Mouse (Mus musculus): ENCODE data around the gene Zfp385a.

The Zfp385a gene

GRCm38 (mm10) chr15:103376837-103377269 lies 37.0 kb upstream of the Zfp385a start:
- no peak for TF ChIP-seq NANOG (IDR thresholded peaks at IDR 0.05; ENCODE audit: borderline replicate concordance, low read length)
- TF ChIP-seq CTCF (conservative IDR thresholded peaks at IDR 0.05; ENCODE audit: low read length): no peak
- TF ChIP-seq POU5F1 (IDR thresholded peaks at IDR 0.05; ENCODE audit: borderline replicate concordance, low read length): no peak
- peaks cover 15% of the 10 kb centered on the region for H3K4me1 ChIP-seq (replicated peaks; ENCODE audit: low read depth, low read length)

GRCm38 (mm10) chr15:103375112-103375800 lies 35.4 kb upstream of the Zfp385a start:
- peaks cover 25% of the 10 kb centered on the region for H3K27me3 ChIP-seq (ENCODE audit: insufficient read depth, low read length)
- peaks cover 30% of the 10 kb centered on the region for H3K4me1 ChIP-seq (replicated peaks; ENCODE audit: low read depth, low read length)
- H3K9me3 ChIP-seq (ENCODE audit: low read length): no peaks in the 10 kb centered on the region
- no peak for TF ChIP-seq NANOG (IDR thresholded peaks at IDR 0.05; ENCODE audit: borderline replicate concordance, low read length)
- no peaks in the 10 kb centered on the region for H3K36me3 ChIP-seq (ENCODE audit: insufficient read depth, low read length)
- no peak overlapping the region for H3K4me3 ChIP-seq (replicated peaks; ENCODE audit: low read length)

More at GRCm38 (mm10) chr15:103376837-103377269, 37.0 kb upstream of the Zfp385a start:
- Histone ChIP-seq H3K9me3 (ENCODE audit: low read length) (no peaks in the 10 kb centered on the region), H3K36me3 (ENCODE audit: insufficient read depth, low read length) (no peaks in the 10 kb centered on the region), H3K4me3 (replicated peaks; ENCODE audit: low read length) (no peak overlapping the region), H3K27me3 (ENCODE audit: insufficient read depth, low read length) (peaks cover 25% of the 10 kb centered on the region)

- Histone ChIP-seq H3K4me1 (replicated peaks; ENCODE audit: low read depth, low read length) (peaks cover 45% of the 10 kb centered on the region), H3K4me3 (replicated peaks; ENCODE audit: low read length) (no peak overlapping the region), H3K36me3 (ENCODE audit: insufficient read depth, low read length) (no peaks in the 10 kb centered on the region), H3K9me3 (ENCODE audit: low read length) (no peaks in the 10 kb centered on the region), H3K27me3 (ENCODE audit: insufficient read depth, low read length) (peaks cover 23% of the 10 kb centered on the region)
- no peak for TF ChIP-seq CTCF (conservative IDR thresholded peaks at IDR 0.05; ENCODE audit: low read length)
- TF ChIP-seq NANOG (IDR thresholded peaks at IDR 0.05; ENCODE audit: borderline replicate concordance, low read length): no peak
- TF ChIP-seq POU5F1 (IDR thresholded peaks at IDR 0.05; ENCODE audit: borderline replicate concordance, low read length): no peak
These were observed 32.6 kb upstream of the Zfp385a start for GRCm38 (mm10) chr15:103372461-103372860.

GRCm38 (mm10) chr15:103371741-103372140 lies 31.8 kb upstream of the Zfp385a start:
- H3K4me3 ChIP-seq (replicated peaks; ENCODE audit: low read length): no peak overlapping the region
- no peaks in the 10 kb centered on the region for H3K36me3 ChIP-seq (ENCODE audit: insufficient read depth, low read length)
- no peak for TF ChIP-seq CTCF (conservative IDR thresholded peaks at IDR 0.05; ENCODE audit: low read length)
- no peak for TF ChIP-seq POU5F1 (IDR thresholded peaks at IDR 0.05; ENCODE audit: borderline replicate concordance, low read length)
- TF ChIP-seq NANOG (IDR thresholded peaks at IDR 0.05; ENCODE audit: borderline replicate concordance, low read length): no peak
- H3K9me3 ChIP-seq (ENCODE audit: low read length): no peaks in the 10 kb centered on the region
- H3K4me1 ChIP-seq (replicated peaks; ENCODE audit: low read depth, low read length): peaks cover 52% of the 10 kb centered on the region
- H3K27me3 ChIP-seq (ENCODE audit: insufficient read depth, low read length): peaks cover 16% of the 10 kb centered on the region

- Histone ChIP-seq H3K4me3 (replicated peaks; ENCODE audit: low read length) (no peak overlapping the region), H3K9me3 (ENCODE audit: low read length) (no peaks in the 10 kb centered on the region), H3K36me3 (ENCODE audit: insufficient read depth, low read length) (no peaks in the 10 kb centered on the region), H3K4me1 (replicated peaks; ENCODE audit: low read depth, low read length) (peaks cover 52% of the 10 kb centered on the region), H3K27me3 (ENCODE audit: insufficient read depth, low read length) (peaks cover 11% of the 10 kb centered on the region)
- no peak for TF ChIP-seq NANOG (IDR thresholded peaks at IDR 0.05; ENCODE audit: borderline replicate concordance, low read length)
- no peak for TF ChIP-seq CTCF (conservative IDR thresholded peaks at IDR 0.05; ENCODE audit: low read length)
- TF ChIP-seq POU5F1 (IDR thresholded peaks at IDR 0.05; ENCODE audit: borderline replicate concordance, low read length): no peak
These were observed 31.3 kb upstream of the Zfp385a start for GRCm38 (mm10) chr15:103371208-103371607.

GRCm38 (mm10) chr15:103370462-103370861 lies 30.6 kb upstream of the Zfp385a start:
- no peaks in the 10 kb centered on the region for H3K9me3 ChIP-seq (ENCODE audit: low read length)

GRCm38 (mm10) chr15:103369123-103369522 lies 29.2 kb upstream of the Zfp385a start:
- Histone ChIP-seq H3K36me3 (ENCODE audit: insufficient read depth, low read length) (no peaks in the 10 kb centered on the region), H3K27me3 (ENCODE audit: insufficient read depth, low read length) (no peaks in the 10 kb centered on the region), H3K4me1 (replicated peaks; ENCODE audit: low read depth, low read length) (peaks cover 67% of the 10 kb centered on the region), H3K9me3 (ENCODE audit: low read length) (no peaks in the 10 kb centered on the region), H3K4me3 (replicated peaks; ENCODE audit: low read length) (no peak overlapping the region)
- TF ChIP-seq CTCF (conservative IDR thresholded peaks at IDR 0.05; ENCODE audit: low read length): no peak

More at GRCm38 (mm10) chr15:103370462-103370861, 30.6 kb upstream of the Zfp385a start:
- Histone ChIP-seq H3K4me1 (replicated peaks; ENCODE audit: low read depth, low read length) (peaks cover 53% of the 10 kb centered on the region), H3K4me3 (replicated peaks; ENCODE audit: low read length) (no peak overlapping the region), H3K27me3 (ENCODE audit: insufficient read depth, low read length) (peaks cover 4% of the 10 kb centered on the region; the same call in 1 of the 2 replicates), H3K36me3 (ENCODE audit: insufficient read depth, low read length) (no peaks in the 10 kb centered on the region)
- no peak for TF ChIP-seq NANOG (IDR thresholded peaks at IDR 0.05; ENCODE audit: borderline replicate concordance, low read length)
- no peak for TF ChIP-seq CTCF (conservative IDR thresholded peaks at IDR 0.05; ENCODE audit: low read length)
- no peak for TF ChIP-seq POU5F1 (IDR thresholded peaks at IDR 0.05; ENCODE audit: borderline replicate concordance, low read length)

- TF ChIP-seq NANOG (IDR thresholded peaks at IDR 0.05; ENCODE audit: borderline replicate concordance, low read length): no peak
- no peak for TF ChIP-seq CTCF (conservative IDR thresholded peaks at IDR 0.05; ENCODE audit: low read length)
- TF ChIP-seq POU5F1 (IDR thresholded peaks at IDR 0.05; ENCODE audit: borderline replicate concordance, low read length): no peak
- H3K27me3 ChIP-seq (ENCODE audit: insufficient read depth, low read length): no peaks in the 10 kb centered on the region
These were observed 28.5 kb upstream of the Zfp385a start for GRCm38 (mm10) chr15:103368179-103368940.

More at GRCm38 (mm10) chr15:103368179-103368940, 28.5 kb upstream of the Zfp385a start:
- H3K36me3 ChIP-seq (ENCODE audit: insufficient read depth, low read length): no peaks in the 10 kb centered on the region
- no peaks in the 10 kb centered on the region for H3K9me3 ChIP-seq (ENCODE audit: low read length)
- peaks cover 74% of the 10 kb centered on the region for H3K4me1 ChIP-seq (replicated peaks; ENCODE audit: low read depth, low read length)
- no peak overlapping the region for H3K4me3 ChIP-seq (replicated peaks; ENCODE audit: low read length)

Measured in E14TG2a.4 (cell line).